7 mouse cellular contexts compared by ENCODE assay signal in the genomic region with DNA sequence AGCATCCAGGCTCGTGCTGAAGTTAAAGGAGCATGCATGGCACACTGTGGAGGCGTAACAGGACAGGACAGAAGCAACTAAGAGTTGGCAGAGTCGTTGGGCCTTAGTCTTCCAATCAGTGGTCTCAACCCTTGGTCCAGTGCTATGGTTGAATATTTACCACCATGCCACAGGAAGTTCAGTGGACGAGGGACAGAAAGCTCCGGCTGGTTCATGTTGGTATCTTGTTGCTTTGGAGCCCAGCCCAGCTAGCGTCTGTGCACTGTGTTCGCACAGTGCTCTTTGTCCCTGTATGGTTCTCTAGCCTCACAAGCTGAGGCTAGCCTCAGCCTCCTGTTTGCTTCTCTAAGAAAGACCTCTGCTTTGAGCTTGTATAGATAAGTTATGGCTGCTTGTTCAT.
"Had no signal": no experiment of that assay in that cellular context is flagged by ENCODE, and none has a peak within 500 bp of the region (broad histone marks: within the 10 kb centered on the region; RNA-seq: fewer than 3 reads in every experiment).

No protein-coding gene starts in this region.

- DNase-seq: layer of hippocampus, adult 9-11 months; layer of hippocampus, postnatal 36 days; lung, embryonic 14.5 days; lung, postnatal 10 days; lung, postnatal 4 days; right cerebral cortex, postnatal 25 days; thymus, postnatal 36 days had no signal
